Mouse (Mus musculus): Measurements from ENCODE around the gene Gm9944. TPM values are rescaled to one million over a fixed set of nuclear protein-coding genes. Genes with fewer than 3 reads are reported as not detected.

The Gm9944 gene
- not detected in 2 replicates for polyA plus RNA-seq (2015; fragmentation: Nextera tagmentation; extraction: Ambion mirVana)

GRCm38 (mm10) chr4:144453217-144453616 is at the start of gene Gm9944:
Gene Gm9944 (minus strand): TSS chr4:144453317.
- no peak within 1 kb of the TSS for H3K27ac ChIP-seq (replicated peaks)
- WGBS = 67% methylated on average over 2 of the region's 2 CpGs
- no peaks in the 10 kb centered on the region for H3K27me3 ChIP-seq (replicated peaks)
- no peak within 1 kb of the TSS for H3K4me3 ChIP-seq
- no peak within 1 kb of the TSS for H3K9ac ChIP-seq
- H3K4me1 ChIP-seq = no peaks in the 10 kb centered on the region
- no peaks in the 10 kb centered on the region for H3K36me3 ChIP-seq
- ATAC-seq (ENCODE audit: extremely low read depth, insufficient number of reproducible peaks, low FRiP score, low TSS enrichment) = no peak
- no peaks in the 10 kb centered on the region for H3K9me3 ChIP-seq
- no peak within 1 kb of the TSS for H3K4me2 ChIP-seq

- Histone ChIP-seq H3K27ac (replicated peaks) (no peak overlapping the region), H3K9ac (no peak overlapping the region), H3K4me2 (no peak overlapping the region), H3K36me3 (no peaks in the 10 kb centered on the region), H3K27me3 (replicated peaks) (no peaks in the 10 kb centered on the region), H3K4me1 (no peaks in the 10 kb centered on the region), H3K9me3 (peaks cover 3% of the 10 kb centered on the region; the same call in 1 of the 2 replicates), H3K4me3 (no peak overlapping the region)
- ATAC-seq (ENCODE audit: extremely low read depth, insufficient number of reproducible peaks, low FRiP score, low TSS enrichment) = no peak
Observed at GRCm38 (mm10) chr4:144493331-144493730, 40.2 kb upstream of the Gm9944 start.

GRCm38 (mm10) chr4:144468091-144468490 is 15.0 kb upstream of the Gm9944 start:
- WGBS = 50% methylated on average over 1 of the region's 1 CpGs
- H3K27me3 ChIP-seq (replicated peaks) = no peaks in the 10 kb centered on the region
- ATAC-seq (ENCODE audit: extremely low read depth, insufficient number of reproducible peaks, low FRiP score, low TSS enrichment) = no peak

GRCm38 (mm10) chr4:144465206-144465605 is 12.1 kb upstream of the Gm9944 start:
- Histone ChIP-seq H3K4me1 (no peaks in the 10 kb centered on the region), H3K4me2 (no peak overlapping the region), H3K27ac (replicated peaks) (no peak overlapping the region), H3K4me3 (no peak overlapping the region), H3K36me3 (no peaks in the 10 kb centered on the region), H3K9me3 (0 out of 2 replicates have a peak, but pooled peaks cover 7% of the 10 kb centered on the region), H3K27me3 (replicated peaks) (no peaks in the 10 kb centered on the region), H3K9ac (no peak overlapping the region)
- ATAC-seq (ENCODE audit: extremely low read depth, insufficient number of reproducible peaks, low FRiP score, low TSS enrichment) = no peak
- WGBS = 64% methylated on average over 2 of the region's 2 CpGs

More at GRCm38 (mm10) chr4:144468091-144468490, 15.0 kb upstream of the Gm9944 start:
- Histone ChIP-seq H3K9me3 (peaks cover 3% of the 10 kb centered on the region; the same call in 1 of the 2 replicates), H3K4me1 (no peaks in the 10 kb centered on the region), H3K4me2 (no peak overlapping the region), H3K4me3 (no peak overlapping the region), H3K27ac (replicated peaks) (no peak overlapping the region), H3K36me3 (no peaks in the 10 kb centered on the region), H3K9ac (no peak overlapping the region)

GRCm38 (mm10) chr4:144463656-144464055 is 10.5 kb upstream of the Gm9944 start, which contains the start of gene Aadacl3:
Gene Aadacl3 (minus strand): TSS chr4:144463756.
- ATAC-seq (ENCODE audit: extremely low read depth, insufficient number of reproducible peaks, low FRiP score, low TSS enrichment) = no peak
- Histone ChIP-seq H3K9me3 (0 out of 2 replicates have a peak, but pooled peaks cover 7% of the 10 kb centered on the region), H3K4me2 (no peak within 1 kb of the TSS), H3K4me3 (no peak within 1 kb of the TSS), H3K27ac (replicated peaks) (no peak within 1 kb of the TSS), H3K27me3 (replicated peaks) (no peaks in the 10 kb centered on the region), H3K36me3 (no peaks in the 10 kb centered on the region), H3K4me1 (no peaks in the 10 kb centered on the region), H3K9ac (no peak within 1 kb of the TSS)
- WGBS = 63% methylated on average over 3 of the region's 3 CpGs

- Histone ChIP-seq H3K4me3 (no peak overlapping the region), H3K4me1 (no peaks in the 10 kb centered on the region), H3K9me3 (no peaks in the 10 kb centered on the region), H3K9ac (no peak overlapping the region), H3K4me2 (no peak overlapping the region), H3K27ac (replicated peaks) (no peak overlapping the region), H3K36me3 (no peaks in the 10 kb centered on the region), H3K27me3 (replicated peaks) (no peaks in the 10 kb centered on the region)
- no peak for ATAC-seq (ENCODE audit: extremely low read depth, insufficient number of reproducible peaks, low FRiP score, low TSS enrichment)
- WGBS = 70% methylated on average over 2 of the region's 2 CpGs
Observed at GRCm38 (mm10) chr4:144448546-144448945, 4.6 kb downstream of the Gm9944 start.

- H3K36me3 ChIP-seq = no peaks in the 10 kb centered on the region
- no peak overlapping the region for H3K27ac ChIP-seq (replicated peaks)
- no peak for ATAC-seq (ENCODE audit: extremely low read depth, insufficient number of reproducible peaks, low FRiP score, low TSS enrichment)
- no peak overlapping the region for H3K9ac ChIP-seq
- H3K4me2 ChIP-seq = no peak overlapping the region
- no peaks in the 10 kb centered on the region for H3K27me3 ChIP-seq (replicated peaks)
- H3K4me3 ChIP-seq = no peak overlapping the region
- 0 out of 2 replicates have a peak, but pooled peaks cover 3% of the 10 kb centered on the region for H3K9me3 ChIP-seq
- WGBS = 75% methylated on average over 1 of the region's 1 CpGs
- H3K4me1 ChIP-seq = no peaks in the 10 kb centered on the region
Observed at GRCm38 (mm10) chr4:144441582-144441981, 11.5 kb downstream of the Gm9944 start.

DNA sequence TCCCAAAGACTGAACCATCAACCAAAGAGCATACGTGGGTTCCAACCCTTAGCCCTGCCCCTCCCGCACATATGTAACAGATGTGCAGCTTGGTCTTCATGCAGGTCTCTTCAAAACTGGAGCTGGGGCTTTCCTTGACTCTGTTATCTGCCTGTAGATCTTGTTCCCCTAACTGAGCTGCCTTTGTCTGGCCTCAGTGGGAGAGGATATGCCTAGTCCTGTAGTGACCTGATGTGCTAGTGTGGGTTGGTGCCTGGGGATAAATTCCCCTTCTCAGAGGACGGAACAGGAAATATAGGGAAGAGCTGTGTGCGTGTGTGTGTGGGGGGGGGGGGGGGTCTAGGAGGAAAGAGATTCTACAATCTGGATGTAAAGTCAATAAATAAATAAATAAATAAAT is 12.0 kb downstream of the Gm9944 start:
- Histone ChIP-seq H3K36me3 (no peaks in the 10 kb centered on the region), H3K4me1 (no peaks in the 10 kb centered on the region), H3K4me3 (no peak overlapping the region), H3K27ac (replicated peaks) (no peak overlapping the region), H3K9ac (no peak overlapping the region), H3K27me3 (replicated peaks) (no peaks in the 10 kb centered on the region), H3K9me3 (0 out of 2 replicates have a peak, but pooled peaks cover 3% of the 10 kb centered on the region), H3K4me2 (no peak overlapping the region)
- ATAC-seq (ENCODE audit: extremely low read depth, insufficient number of reproducible peaks, low FRiP score, low TSS enrichment) = no peak
- 88% methylated on average over 4 of the region's 4 CpGs for WGBS

DNA sequence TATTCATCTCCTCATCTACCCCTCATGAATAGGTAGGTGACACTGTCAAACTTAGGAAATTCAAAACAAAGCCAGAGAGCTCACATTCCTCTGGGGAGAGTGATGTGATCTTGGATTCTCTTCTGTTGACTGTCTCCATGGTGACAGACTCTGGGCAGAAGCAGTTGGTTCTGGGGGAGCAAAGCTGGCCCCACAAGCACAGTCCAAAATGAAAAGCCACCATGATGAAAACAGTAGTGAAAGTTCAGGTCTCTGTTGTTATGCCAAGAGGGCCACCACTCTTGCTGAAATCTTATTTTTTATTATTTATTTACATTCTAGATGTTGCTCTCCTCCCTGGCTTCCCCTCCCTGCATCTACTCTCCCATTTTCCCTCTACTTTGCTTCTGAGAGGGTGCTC is 14.4 kb downstream of the Gm9944 start, which contains the start of gene 1700012P22Rik:
Gene 1700012P22Rik (minus strand): TSS at position 101 of the 400 bp plus-strand sequence.
- no peak for ATAC-seq (ENCODE audit: extremely low read depth, insufficient number of reproducible peaks, low FRiP score, low TSS enrichment)

GRCm38 (mm10) chr4:144433216-144433615 is 19.9 kb downstream of the Gm9944 start:
- no peak for ATAC-seq (ENCODE audit: extremely low read depth, insufficient number of reproducible peaks, low FRiP score, low TSS enrichment)
- 75% methylated on average over 5 of the region's 5 CpGs for WGBS

More for the DNA sequence above, 14.4 kb downstream of the Gm9944 start, which contains the start of gene 1700012P22Rik:
- Histone ChIP-seq H3K4me1 (no peaks in the 10 kb centered on the region), H3K9me3 (0 out of 2 replicates have a peak, but pooled peaks cover 3% of the 10 kb centered on the region), H3K36me3 (no peaks in the 10 kb centered on the region), H3K27ac (replicated peaks) (no peak within 1 kb of the TSS), H3K9ac (no peak within 1 kb of the TSS), H3K4me2 (no peak within 1 kb of the TSS), H3K4me3 (no peak within 1 kb of the TSS), H3K27me3 (replicated peaks) (no peaks in the 10 kb centered on the region)

GRCm38 (mm10) chr4:144430723-144431122 is 22.4 kb downstream of the Gm9944 start:
- no peak overlapping the region for H3K4me3 ChIP-seq
- H3K27me3 ChIP-seq (replicated peaks) = no peaks in the 10 kb centered on the region
- no peak overlapping the region for H3K4me2 ChIP-seq
- WGBS = 65% methylated on average over 2 of the region's 2 CpGs
- no peak overlapping the region for H3K27ac ChIP-seq (replicated peaks)
- ATAC-seq (ENCODE audit: extremely low read depth, insufficient number of reproducible peaks, low FRiP score, low TSS enrichment) = no peak
- H3K36me3 ChIP-seq = no peaks in the 10 kb centered on the region
- no peak overlapping the region for H3K9ac ChIP-seq
- no peaks in the 10 kb centered on the region for H3K4me1 ChIP-seq
- peaks cover 3% of the 10 kb centered on the region; the same call in 1 of the 2 replicates for H3K9me3 ChIP-seq

More at GRCm38 (mm10) chr4:144433216-144433615, 19.9 kb downstream of the Gm9944 start:
- Histone ChIP-seq H3K36me3 (no peaks in the 10 kb centered on the region), H3K9me3 (peaks cover 3% of the 10 kb centered on the region; the same call in 1 of the 2 replicates), H3K4me1 (no peaks in the 10 kb centered on the region), H3K27me3 (replicated peaks) (no peaks in the 10 kb centered on the region), H3K4me2 (no peak overlapping the region), H3K9ac (no peak overlapping the region), H3K4me3 (no peak overlapping the region), H3K27ac (replicated peaks) (no peak overlapping the region)

- no peak overlapping the region for H3K4me2 ChIP-seq
- peaks cover 3% of the 10 kb centered on the region; the same call in 1 of the 2 replicates for H3K9me3 ChIP-seq
- no peaks in the 10 kb centered on the region for H3K36me3 ChIP-seq
- no peak overlapping the region for H3K27ac ChIP-seq (replicated peaks)
- 18% methylated on average over 3 of the region's 3 CpGs for WGBS
- no peaks in the 10 kb centered on the region for H3K4me1 ChIP-seq
- no peaks in the 10 kb centered on the region for H3K27me3 ChIP-seq (replicated peaks)
- no peak overlapping the region for H3K9ac ChIP-seq
- ATAC-seq (ENCODE audit: extremely low read depth, insufficient number of reproducible peaks, low FRiP score, low TSS enrichment) = no peak
- no peak overlapping the region for H3K4me3 ChIP-seq
Observed at GRCm38 (mm10) chr4:144428868-144429267, 24.2 kb downstream of the Gm9944 start.

Measured in heart, embryonic 13.5 days (tissue).